Comparison of ENCODE assay signal across 16 mouse cellular contexts in genomic region chr2:33270569-33270968, GRCm38 (mm10).
"Had no signal": no experiment of that assay in that cellular context is flagged by ENCODE, and none has a peak within 500 bp of the region (broad histone marks: within the 10 kb centered on the region; RNA-seq: fewer than 3 reads in every experiment).

No protein-coding gene starts in this region.

- H3K4me3 ChIP-seq: liver, embryonic 15.5 days; lung, embryonic 15.5 days; megakaryocyte, embryonic 14.5 days; midbrain, embryonic 13.5 days; midbrain, embryonic 15.5 days; neural tube, embryonic 12.5 days had no signal

- ATAC-seq: lung, postnatal 0 days; midbrain, embryonic 13.5 days; midbrain, embryonic 15.5 days had no signal

- H3K9ac ChIP-seq: liver, embryonic 15.5 days; lung, embryonic 15.5 days; midbrain, embryonic 13.5 days; midbrain, embryonic 15.5 days; neural tube, embryonic 12.5 days had no signal

- H3K9me3 ChIP-seq: liver, embryonic 15.5 days; lung, embryonic 15.5 days; megakaryocyte, embryonic 14.5 days; midbrain, embryonic 13.5 days; midbrain, embryonic 15.5 days; neural tube, embryonic 12.5 days had no signal

- H3K4me2 ChIP-seq: liver, embryonic 15.5 days; lung, embryonic 15.5 days; midbrain, embryonic 11.5 days; midbrain, embryonic 13.5 days; midbrain, embryonic 15.5 days; neural tube, embryonic 12.5 days had no signal

- H3K27me3 ChIP-seq: liver, embryonic 15.5 days; lung, embryonic 15.5 days; midbrain, embryonic 13.5 days; midbrain, embryonic 15.5 days; neural tube, embryonic 12.5 days had no signal

- DNase-seq: lung, adult 2 months; lung, postnatal 14 days; lung, postnatal 36 days; right cerebral cortex, postnatal 14 days; thymus, adult 18-20 months; thymus, postnatal 14 days; thymus, postnatal 36 days had no signal

- H3K4me1 ChIP-seq: liver, embryonic 15.5 days; neural tube, embryonic 12.5 days had no signal

- H3K27ac ChIP-seq: liver, embryonic 15.5 days; lung, embryonic 15.5 days; macrophage; midbrain, embryonic 13.5 days; midbrain, embryonic 15.5 days; neural tube, embryonic 12.5 days had no signal

- H3K36me3 ChIP-seq: liver, embryonic 15.5 days; lung, embryonic 15.5 days had no signal
